Mouse (Mus musculus) intestine, embryonic 15.5 days (tissue): ENCODE measurements around the gene Wnt2b. TPM values are rescaled to one million over a fixed set of nuclear protein-coding genes. Genes with fewer than 3 reads are reported as not detected.

Experiments used
- ATAC-seq: fragments of 200-750 bp; cut with Nextera tagmentation; 2 replicates; pipeline ENCODE4 v1.8.0; 2017; ENCODE audit warnings: moderate TSS enrichment, moderate library complexity
- H3K27ac ChIP-seq: fragments of 300-500 bp; sonication (generic); 2 replicates; pipeline ENCODE4 v1.5.1; 2015; ENCODE audit warnings: mild to moderate bottlenecking, inconsistent platforms
- H3K27me3 ChIP-seq: fragments of 300-500 bp; sonication (generic); replicated peaks from 2 replicates; pipeline ENCODE4 v1.6.1; 2015; ENCODE audit warnings: inconsistent platforms
- H3K36me3 ChIP-seq: fragments of 300-500 bp; sonication (generic); 2 replicates; pipeline ENCODE4 v1.6.1; 2015; ENCODE audit warnings: inconsistent platforms
- H3K4me1 ChIP-seq: fragments of 300-500 bp; sonication (generic); replicated peaks from 2 replicates; pipeline ENCODE4 v1.6.1; 2015; ENCODE audit warnings: inconsistent platforms
- H3K4me2 ChIP-seq: fragments of 300-500 bp; sonication (generic); replicated peaks from 2 replicates; pipeline ENCODE4 v1.6.1; 2015; ENCODE audit warnings: mild to moderate bottlenecking, inconsistent platforms
- H3K4me3 ChIP-seq: fragments of 300-500 bp; sonication (generic); replicated peaks from 2 replicates; pipeline ENCODE4 v1.5.1; 2015; ENCODE audit warnings: inconsistent platforms
- H3K9ac ChIP-seq: fragments of 300-500 bp; sonication (generic); 2 replicates; pipeline ENCODE4 v1.6.1; 2015; ENCODE audit warnings: inconsistent platforms
- H3K9me3 ChIP-seq: fragments of 300-500 bp; sonication (generic); 2 replicates; pipeline ENCODE4 v1.6.1; 2016; ENCODE audit warnings: inconsistent platforms
- WGBS: fragments of 180-500 bp; shearing (Covaris S2); methylation state at CpG from one replicate; pipeline ENCODE4 v1.1.7; 2015; 5-methylcytosine and 5-hydroxymethylcytosine counted together
- polyA plus RNA-seq: library from polyadenylated mRNA; unstranded; fragments of >200 nt; fragmentation: Nextera tagmentation; extraction: Ambion mirVana; gene quantifications from 2 replicates; pipeline ENCODE4 v1.2.1, GENCODE M21; 2015

The Wnt2b gene
- polyA plus RNA-seq = 1.8 TPM in 2 replicates

GRCm38 (mm10) chr3:104961066-104962059, at the start of gene Wnt2b:
TSS of gene Wnt2b (minus strand) at chr3:104961921.
- Histone ChIP-seq H3K36me3 (no peaks in the 10 kb centered on the region), H3K9me3 (no peaks in the 10 kb centered on the region), H3K4me3 (peak within 1 kb of the TSS; percentile 54), H3K9ac (peak within 1 kb of the TSS; percentile 45), H3K27ac (0 out of 2 replicates have a peak within 1 kb of the TSS, but pooled peaks have one; percentile 3), H3K27me3 (peaks cover 33% of the 10 kb centered on the region), H3K4me2 (peak within 1 kb of the TSS; percentile 96), H3K4me1 (peaks cover 27% of the 10 kb centered on the region)
- WGBS = 2% methylated on average over 84 of the region's 87 CpGs
- ATAC-seq = peak; percentile 75

- peaks cover 16% of the 10 kb centered on the region for H3K36me3 ChIP-seq
- no peak overlapping the region for H3K4me3 ChIP-seq
- H3K27ac ChIP-seq = no peak overlapping the region
- no peak for ATAC-seq
- H3K4me1 ChIP-seq = no peaks in the 10 kb centered on the region
- H3K9ac ChIP-seq = no peak overlapping the region
- H3K4me2 ChIP-seq = no peak overlapping the region
- 85% methylated on average over 11 of the region's 11 CpGs for WGBS
- H3K9me3 ChIP-seq = no peaks in the 10 kb centered on the region
- H3K27me3 ChIP-seq = no peaks in the 10 kb centered on the region
Observed at GRCm38 (mm10) chr3:105010681-105011339, 49.1 kb upstream of the Wnt2b start.

GRCm38 (mm10) chr3:105008070-105008469, 46.3 kb upstream of the Wnt2b start:
- Histone ChIP-seq H3K9ac (no peak overlapping the region), H3K4me2 (no peak overlapping the region), H3K36me3 (peaks cover 28% of the 10 kb centered on the region), H3K4me3 (no peak overlapping the region), H3K4me1 (no peaks in the 10 kb centered on the region), H3K9me3 (no peaks in the 10 kb centered on the region), H3K27me3 (no peaks in the 10 kb centered on the region), H3K27ac (no peak overlapping the region)
- ATAC-seq = no peak
- 61% methylated on average over 9 of the region's 9 CpGs for WGBS

GRCm38 (mm10) chr3:105006101-105006500, 44.4 kb upstream of the Wnt2b start:
- ATAC-seq = no peak
- Histone ChIP-seq H3K36me3 (peaks cover 24% of the 10 kb centered on the region), H3K4me1 (0 out of 2 replicates have a peak, but pooled peaks cover 3% of the 10 kb centered on the region), H3K9ac (no peak overlapping the region), H3K4me2 (no peak overlapping the region), H3K27ac (no peak overlapping the region), H3K4me3 (no peak overlapping the region), H3K9me3 (no peaks in the 10 kb centered on the region), H3K27me3 (no peaks in the 10 kb centered on the region)
- 93% methylated on average over 6 of the region's 6 CpGs for WGBS

- ATAC-seq = no peak
- no peak overlapping the region for H3K9ac ChIP-seq
- no peak overlapping the region for H3K4me3 ChIP-seq
- H3K4me2 ChIP-seq = no peak overlapping the region
- H3K27ac ChIP-seq = no peak overlapping the region
- H3K27me3 ChIP-seq = no peaks in the 10 kb centered on the region
- H3K4me1 ChIP-seq = 0 out of 2 replicates have a peak, but pooled peaks cover 3% of the 10 kb centered on the region
- H3K9me3 ChIP-seq = no peaks in the 10 kb centered on the region
- peaks cover 21% of the 10 kb centered on the region for H3K36me3 ChIP-seq
- 87% methylated on average over 20 of the region's 20 CpGs for WGBS
Observed at GRCm38 (mm10) chr3:105005561-105006065, 43.9 kb upstream of the Wnt2b start.

- H3K27ac ChIP-seq = no peak overlapping the region
- 0 out of 2 replicates have a peak, but pooled peaks cover 3% of the 10 kb centered on the region for H3K4me1 ChIP-seq
- ATAC-seq = no peak
- H3K36me3 ChIP-seq = peaks cover 19% of the 10 kb centered on the region
- H3K4me3 ChIP-seq = no peak overlapping the region
- 93% methylated on average over 10 of the region's 10 CpGs for WGBS
- no peak overlapping the region for H3K9ac ChIP-seq
- H3K4me2 ChIP-seq = no peak overlapping the region
- no peaks in the 10 kb centered on the region for H3K27me3 ChIP-seq
- H3K9me3 ChIP-seq = no peaks in the 10 kb centered on the region
Observed at GRCm38 (mm10) chr3:105005011-105005410, 43.3 kb upstream of the Wnt2b start.

GRCm38 (mm10) chr3:105003960-105004463, 42.3 kb upstream of the Wnt2b start:
- Histone ChIP-seq H3K27me3 (no peaks in the 10 kb centered on the region), H3K9ac (no peak overlapping the region), H3K9me3 (no peaks in the 10 kb centered on the region), H3K27ac (no peak overlapping the region), H3K4me2 (no peak overlapping the region), H3K4me3 (no peak overlapping the region), H3K4me1 (0 out of 2 replicates have a peak, but pooled peaks cover 3% of the 10 kb centered on the region), H3K36me3 (peaks cover 19% of the 10 kb centered on the region)
- WGBS = 89% methylated on average over 14 of the region's 14 CpGs
- no peak for ATAC-seq

- Histone ChIP-seq H3K4me3 (no peak overlapping the region), H3K27me3 (no peaks in the 10 kb centered on the region), H3K4me2 (no peak overlapping the region), H3K4me1 (0 out of 2 replicates have a peak, but pooled peaks cover 3% of the 10 kb centered on the region), H3K27ac (no peak overlapping the region), H3K36me3 (peaks cover 18% of the 10 kb centered on the region), H3K9ac (no peak overlapping the region), H3K9me3 (no peaks in the 10 kb centered on the region)
- 58% methylated on average over 6 of the region's 6 CpGs for WGBS
- no peak for ATAC-seq
Observed at GRCm38 (mm10) chr3:105001374-105001773, 39.7 kb upstream of the Wnt2b start.

GRCm38 (mm10) chr3:105000561-105000960, 38.8 kb upstream of the Wnt2b start:
- Histone ChIP-seq H3K36me3 (peaks cover 9% of the 10 kb centered on the region), H3K27ac (no peak overlapping the region), H3K4me3 (no peak overlapping the region), H3K4me2 (no peak overlapping the region), H3K9ac (no peak overlapping the region), H3K4me1 (0 out of 2 replicates have a peak, but pooled peaks cover 3% of the 10 kb centered on the region), H3K9me3 (no peaks in the 10 kb centered on the region), H3K27me3 (no peaks in the 10 kb centered on the region)
- ATAC-seq = 0 out of 2 replicates have a peak, but pooled peaks have one; percentile 12
- WGBS = 43% methylated on average over 8 of the region's 8 CpGs

GRCm38 (mm10) chr3:104997563-104997962, 35.8 kb upstream of the Wnt2b start:
- Histone ChIP-seq H3K4me2 (no peak overlapping the region), H3K27ac (no peak overlapping the region), H3K9ac (no peak overlapping the region), H3K4me3 (no peak overlapping the region), H3K36me3 (no peaks in the 10 kb centered on the region), H3K4me1 (peaks cover 12% of the 10 kb centered on the region), H3K27me3 (no peaks in the 10 kb centered on the region), H3K9me3 (no peaks in the 10 kb centered on the region)
- no peak for ATAC-seq
- WGBS = 47% methylated on average over 6 of the region's 6 CpGs

GRCm38 (mm10) chr3:104995707-104996106, 34.0 kb upstream of the Wnt2b start:
- H3K27ac ChIP-seq = no peak overlapping the region
- no peaks in the 10 kb centered on the region for H3K36me3 ChIP-seq
- 79% methylated on average over 7 of the region's 7 CpGs for WGBS
- H3K27me3 ChIP-seq = no peaks in the 10 kb centered on the region
- no peaks in the 10 kb centered on the region for H3K9me3 ChIP-seq
- no peak overlapping the region for H3K4me3 ChIP-seq
- H3K4me1 ChIP-seq = peaks cover 10% of the 10 kb centered on the region
- no peak overlapping the region for H3K4me2 ChIP-seq
- ATAC-seq = no peak
- no peak overlapping the region for H3K9ac ChIP-seq

- Histone ChIP-seq H3K4me2 (0 out of 2 replicates have a peak overlapping the region, but pooled peaks have one; percentile 1), H3K27me3 (no peaks in the 10 kb centered on the region), H3K4me3 (no peak overlapping the region), H3K27ac (peak overlapping the region; percentile 49; the same call in 1 of the 2 replicates), H3K4me1 (peaks cover 10% of the 10 kb centered on the region), H3K36me3 (no peaks in the 10 kb centered on the region), H3K9me3 (no peaks in the 10 kb centered on the region), H3K9ac (no peak overlapping the region)
- WGBS = 38% methylated on average over 3 of the region's 3 CpGs
- peak; percentile 31; the same call in 1 of the 2 replicates for ATAC-seq
Observed at GRCm38 (mm10) chr3:104994415-104994841, 32.7 kb upstream of the Wnt2b start.
